Mouse (Mus musculus): ENCODE results near the gene Pde4a.

DNA sequence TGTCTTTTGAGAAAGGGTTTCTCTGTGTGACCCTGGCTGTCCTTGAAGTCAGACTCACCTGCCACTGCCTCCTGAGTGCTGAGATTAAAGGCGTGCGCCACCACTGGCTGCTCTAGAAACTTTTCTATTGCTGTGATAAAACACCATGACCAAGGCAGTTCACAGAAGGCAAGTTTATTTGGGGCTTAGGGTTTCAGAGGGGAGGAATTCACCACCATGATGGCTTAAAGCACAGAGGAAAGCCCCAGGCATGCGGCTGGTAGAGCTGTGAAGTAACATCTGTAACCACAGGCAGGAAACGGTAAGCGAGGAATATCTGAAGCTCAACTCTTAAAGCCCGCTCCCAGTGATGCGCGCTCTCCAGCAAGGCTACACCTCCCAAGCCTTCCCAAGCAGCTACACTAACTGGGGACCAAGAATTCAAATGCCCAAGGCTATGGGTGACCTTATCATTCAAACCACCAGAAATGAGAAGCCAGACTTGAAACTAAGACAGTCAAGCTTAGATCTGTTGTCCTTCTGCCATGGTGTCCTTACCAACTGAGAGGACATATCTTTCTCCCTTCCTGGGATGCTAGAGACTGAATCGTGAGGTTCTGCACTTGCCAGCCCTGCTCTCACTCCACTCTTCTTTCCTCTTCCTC lies 32.3 kb upstream of the Pde4a start:
- TF ChIP-seq CTCF (IDR thresholded peaks at IDR 0.05): no peak
- no peak for TF ChIP-seq POLR2A (IDR thresholded peaks at IDR 0.05; ENCODE audit: insufficient read depth, low read depth, low read length)
